Mouse (Mus musculus): ENCODE measurements around the gene Htr3b.
A peak's percentile ranks its signal among the peaks of the same experiment; 100 is the strongest.
"Not testable (repeated sequence)": the region's sequence is repeated elsewhere in the genome, so short reads cannot be mapped to it uniquely, and the experiment has no call there.

Htr3b gene

DNA sequence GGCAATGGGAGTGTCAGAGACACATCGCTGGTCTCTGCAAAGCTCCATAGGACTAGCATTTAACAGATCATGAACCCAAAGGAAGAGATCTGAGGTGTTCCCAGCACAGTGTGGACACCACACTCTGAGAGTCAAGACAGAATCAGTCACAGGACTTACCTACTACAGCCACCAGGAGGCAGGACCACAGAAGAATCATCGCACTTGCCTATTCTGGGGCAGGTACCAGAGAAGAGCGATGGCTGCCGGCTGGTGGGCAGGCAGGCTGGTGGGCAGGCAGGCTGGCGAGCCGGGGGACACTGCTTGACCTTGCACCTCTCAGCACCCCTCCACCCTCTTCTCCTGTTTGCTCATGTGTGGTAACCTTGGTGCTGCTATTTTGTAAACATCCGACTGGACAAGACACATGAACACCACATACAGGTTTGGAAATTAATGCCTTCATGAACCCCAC is at the start of gene Htr3b:
TSS of gene Htr3b (minus strand) at position 404 of the 454 bp plus-strand sequence.
- DNase-seq (ENCODE audit: low spot score): no peak

DNA sequence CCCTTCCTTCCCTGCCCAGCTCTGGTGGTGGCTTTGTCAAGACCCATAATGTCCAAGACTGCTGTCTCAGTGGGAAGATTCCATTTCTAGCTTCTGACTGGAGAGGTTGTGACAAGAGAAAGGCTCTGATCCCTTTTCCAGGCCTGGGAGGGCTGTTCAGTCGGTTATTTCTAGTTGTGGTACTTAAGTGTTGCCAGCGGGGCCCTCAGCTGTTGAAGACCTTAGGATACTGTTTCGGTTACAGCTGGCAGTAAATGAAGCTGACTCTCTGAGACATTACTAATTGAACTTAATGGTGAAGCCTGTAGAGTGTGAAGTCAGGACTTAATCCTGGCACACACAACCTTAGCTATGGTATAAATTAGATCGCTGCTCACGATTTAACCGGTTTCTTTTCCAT is 34.5 kb upstream of the Htr3b start:
- DNase-seq (ENCODE audit: low spot score): no peak

DNA sequence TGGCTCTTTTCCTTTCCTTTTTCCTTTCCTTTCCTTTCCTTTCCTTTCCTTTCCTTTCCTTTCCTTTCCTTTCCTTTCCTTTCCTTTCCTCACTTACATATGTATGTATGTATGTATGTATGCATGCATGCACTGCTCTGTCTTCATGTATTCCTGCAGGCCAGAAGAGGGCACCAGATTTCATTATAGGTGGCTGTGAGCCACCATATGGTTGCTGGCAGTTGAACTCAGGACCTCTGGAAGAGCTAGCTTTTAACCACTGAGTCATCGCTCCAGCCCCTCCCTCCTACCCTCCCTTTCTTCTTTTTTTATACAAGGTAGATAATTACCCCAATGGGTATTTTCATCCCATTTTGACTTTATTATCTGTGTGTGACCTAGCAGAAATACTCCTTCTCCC is 30.9 kb upstream of the Htr3b start:
- no peak for DNase-seq (ENCODE audit: low spot score)

DNA sequence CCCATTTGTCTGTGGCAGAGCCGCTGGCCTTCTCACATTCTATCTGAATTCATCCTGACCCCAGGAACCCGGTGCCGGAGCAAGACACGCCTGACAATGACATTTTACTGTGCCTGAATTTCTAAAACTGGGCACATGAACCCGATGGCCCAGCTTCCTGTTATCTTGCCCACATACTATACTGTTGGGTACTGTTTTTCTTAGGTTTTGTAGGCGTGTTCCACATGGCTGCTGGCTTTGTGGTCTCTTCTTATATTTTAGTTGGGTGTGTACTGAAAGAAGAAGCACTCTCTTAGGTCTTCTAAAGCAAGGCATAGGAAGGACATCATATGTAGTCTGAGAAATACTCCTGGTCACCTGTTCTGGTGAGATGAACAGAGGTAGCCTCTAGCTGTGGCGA is 30.0 kb upstream of the Htr3b start:
- DNase-seq (ENCODE audit: low spot score): no peak

DNA sequence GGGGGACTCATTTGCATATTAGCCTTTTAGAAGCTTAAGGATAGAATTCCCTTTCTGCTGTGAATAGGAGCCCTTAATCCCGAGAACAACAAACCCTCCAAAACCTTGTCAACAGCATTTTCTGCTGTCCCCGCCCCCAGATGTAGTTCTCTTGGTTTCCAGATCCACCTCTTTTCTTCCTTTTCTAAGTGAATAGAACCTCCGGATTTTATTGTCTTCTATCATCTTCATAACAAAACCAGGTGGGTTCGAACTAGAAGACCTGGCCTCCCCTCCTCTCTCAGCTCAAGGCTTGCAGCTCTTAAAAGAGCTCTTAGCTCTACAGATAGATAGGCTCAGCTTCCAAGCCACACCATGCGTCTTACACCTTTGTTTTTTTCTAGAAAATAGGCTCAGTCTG is 26.9 kb upstream of the Htr3b start:
- DNase-seq (ENCODE audit: low spot score): no peak

DNA sequence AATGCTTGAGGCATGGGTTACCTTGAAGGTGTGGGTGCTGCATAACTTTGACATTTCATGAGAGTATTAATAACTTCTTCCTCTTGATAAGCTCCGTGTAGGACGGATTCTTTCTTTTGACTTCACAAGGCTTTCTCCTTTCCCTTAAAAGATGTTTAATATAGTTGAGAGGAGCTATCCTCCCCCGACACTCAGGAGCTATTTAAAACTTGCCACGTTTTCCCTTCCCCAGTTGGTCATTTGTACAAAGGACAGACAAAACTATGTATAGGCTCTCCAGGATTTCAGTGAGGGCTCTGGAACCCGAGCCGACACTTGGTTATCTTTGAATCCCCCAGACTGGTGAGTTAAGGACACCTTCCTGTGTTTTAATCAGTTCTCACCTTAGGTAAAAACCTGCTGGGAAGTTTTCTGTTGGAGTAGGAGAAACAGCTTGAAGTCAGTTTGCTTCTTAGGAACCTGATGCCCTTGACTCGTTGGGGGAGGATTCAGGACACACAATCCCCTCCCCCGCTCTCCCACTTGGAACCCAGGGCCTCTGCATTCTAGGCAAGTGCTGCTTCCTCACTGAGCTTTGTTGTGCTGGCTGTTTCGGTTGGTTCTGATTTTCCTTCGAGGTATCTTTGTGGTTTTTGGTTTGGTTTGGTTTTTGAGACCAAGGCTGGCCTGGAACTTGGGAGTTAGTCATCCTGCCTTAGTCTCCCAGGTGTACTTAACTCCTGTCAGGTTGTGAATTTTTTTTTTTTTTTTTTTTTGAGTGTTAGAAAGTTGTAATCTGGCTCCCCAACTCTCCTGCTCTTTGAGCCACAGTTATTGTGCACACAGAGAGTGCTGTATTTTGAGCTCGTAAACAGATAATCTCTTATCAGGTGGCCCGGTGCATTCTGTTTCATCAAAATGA is 22.7 kb upstream of the Htr3b start:
- peak; percentile 13 for DNase-seq (ENCODE audit: low spot score)

DNA sequence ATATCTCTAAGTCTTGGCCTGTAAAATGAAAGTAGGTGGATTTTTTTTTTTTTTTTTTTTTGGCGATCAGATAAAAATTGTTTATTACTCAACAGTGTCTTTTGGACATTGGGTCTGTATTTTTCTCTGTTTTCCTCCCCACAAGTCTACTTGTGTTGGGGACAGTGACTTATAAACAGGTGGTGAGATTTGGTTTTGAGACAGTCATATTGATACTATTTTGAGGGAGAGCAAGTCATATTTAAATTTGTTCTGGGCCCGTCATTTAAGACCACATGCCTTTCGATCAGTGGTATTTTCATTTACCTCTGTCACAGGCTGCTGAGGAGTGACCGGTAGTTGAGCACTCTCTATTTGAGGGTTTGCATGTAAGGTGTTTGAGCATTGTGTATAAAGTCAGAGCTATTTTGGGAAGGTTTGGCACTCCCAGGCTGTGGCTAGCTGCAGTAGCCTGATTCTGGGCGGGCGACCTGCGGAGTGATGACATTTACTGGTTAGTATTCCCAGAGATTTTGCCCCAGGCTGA is 21.9 kb upstream of the Htr3b start:
- no peak for DNase-seq (ENCODE audit: low spot score)

DNA sequence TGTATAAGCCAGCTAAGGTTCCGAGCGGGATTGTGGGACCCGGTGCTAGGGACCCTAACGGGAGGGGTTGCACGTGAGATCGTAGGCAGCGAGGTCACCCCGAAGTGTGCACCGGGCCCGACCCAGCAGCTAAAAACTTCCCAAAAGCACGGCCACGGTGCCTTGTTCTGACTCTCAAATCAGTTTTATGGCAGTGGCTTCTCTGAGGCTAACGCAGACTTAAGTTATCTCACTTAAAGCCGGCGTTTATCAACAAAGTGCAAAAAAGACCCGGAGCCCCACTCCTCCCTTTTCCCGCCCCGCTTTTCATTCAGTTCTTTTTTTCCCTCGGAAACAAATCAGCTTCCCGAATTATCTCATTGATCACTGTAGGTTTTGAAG is 20.9 kb upstream of the Htr3b start:
- DNase-seq (ENCODE audit: low spot score): no peak

DNA sequence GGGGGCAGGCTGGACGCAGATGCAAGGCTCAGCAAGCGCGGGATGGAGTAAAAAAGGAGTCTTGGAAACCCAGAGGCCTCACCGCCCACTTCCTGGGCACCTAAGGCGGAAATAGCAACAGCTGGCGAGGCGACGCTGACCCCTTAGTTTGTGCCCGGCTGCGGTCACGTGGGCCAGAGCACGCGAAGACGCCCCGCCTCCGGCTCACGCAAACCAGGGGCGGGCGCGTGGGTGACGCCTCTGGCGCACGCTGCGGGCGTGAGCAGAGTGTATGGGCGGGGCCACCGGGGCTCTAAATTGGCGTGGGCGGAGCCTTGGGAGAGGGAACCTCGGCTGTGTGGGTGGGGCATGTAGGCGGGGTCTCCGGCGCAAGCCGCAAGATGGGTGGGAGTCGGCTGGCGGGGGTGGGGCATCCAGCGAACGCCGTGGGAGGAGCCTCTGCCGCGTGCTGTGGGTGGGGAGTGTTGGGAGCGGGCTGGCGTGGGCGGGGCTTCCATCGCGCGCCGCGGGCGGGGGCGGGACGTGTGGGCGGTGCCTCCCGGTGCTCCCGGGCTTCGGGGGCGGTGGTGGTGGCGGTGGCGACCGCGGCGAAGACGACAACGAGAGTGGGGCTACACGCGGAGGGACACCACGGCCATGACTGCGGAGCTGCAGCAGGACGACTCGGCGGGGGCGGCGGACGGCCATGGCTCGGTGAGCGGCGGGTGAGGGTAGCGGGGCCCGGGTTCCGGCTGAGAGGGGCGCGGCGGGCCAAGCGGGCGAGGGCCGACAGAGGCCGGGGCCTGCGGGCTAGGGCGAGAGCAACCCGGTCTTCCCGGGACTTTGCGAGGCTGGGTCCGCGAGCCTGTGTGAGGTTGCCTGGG is 20.3 kb upstream of the Htr3b start, which contains the start of gene Usp28:
TSS of gene Usp28 (plus strand) at position 531 of the 863 bp plus-strand sequence.
- DNase-seq (ENCODE audit: low spot score): peak; percentile 99

DNA sequence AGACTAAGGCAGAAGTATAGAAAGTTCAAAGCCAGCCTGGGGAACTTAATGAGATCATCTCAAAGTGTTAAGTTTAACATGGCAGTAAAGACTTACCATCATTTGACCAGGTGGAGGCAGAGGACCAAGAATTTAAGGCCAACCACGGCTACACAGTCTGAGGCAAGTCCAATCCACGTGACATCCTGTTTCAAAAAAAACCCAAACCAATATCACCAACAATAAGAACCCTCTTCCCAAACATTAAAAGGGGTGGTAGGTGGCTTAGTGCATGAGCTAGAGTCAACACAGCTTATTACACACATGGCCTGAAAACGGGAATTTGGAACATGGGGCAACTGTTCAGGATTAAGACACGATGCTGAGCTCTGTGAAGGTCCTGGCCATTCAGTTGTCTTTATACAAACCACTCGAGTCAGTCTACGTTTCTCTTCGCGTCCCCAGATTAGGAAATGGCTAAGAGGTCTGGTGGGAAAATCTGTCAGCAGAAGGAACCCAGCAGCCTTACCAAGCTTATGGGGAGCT is 19.6 kb upstream of the Htr3b start:
- no peak for DNase-seq (ENCODE audit: low spot score)

DNA sequence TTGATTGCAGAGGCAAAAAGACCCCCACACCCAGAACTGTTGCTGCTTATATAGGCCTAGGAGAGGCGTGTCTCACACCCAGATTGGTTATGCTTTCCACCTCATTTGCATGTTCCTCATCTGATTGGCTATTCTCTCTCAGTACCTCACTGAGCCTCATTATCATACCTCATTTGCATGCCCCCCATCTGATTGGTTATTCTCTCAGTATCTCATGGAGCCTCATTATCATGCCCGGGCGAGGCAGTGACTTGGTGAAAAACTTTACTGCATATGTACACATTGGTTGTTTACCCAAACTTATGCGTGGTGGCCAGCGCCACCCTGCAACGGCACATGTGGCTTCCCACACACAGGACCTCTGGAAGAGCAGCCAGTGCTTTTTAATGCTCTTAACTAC is 19.0 kb upstream of the Htr3b start:
- not testable (repeated sequence) for DNase-seq (ENCODE audit: low spot score)

DNA sequence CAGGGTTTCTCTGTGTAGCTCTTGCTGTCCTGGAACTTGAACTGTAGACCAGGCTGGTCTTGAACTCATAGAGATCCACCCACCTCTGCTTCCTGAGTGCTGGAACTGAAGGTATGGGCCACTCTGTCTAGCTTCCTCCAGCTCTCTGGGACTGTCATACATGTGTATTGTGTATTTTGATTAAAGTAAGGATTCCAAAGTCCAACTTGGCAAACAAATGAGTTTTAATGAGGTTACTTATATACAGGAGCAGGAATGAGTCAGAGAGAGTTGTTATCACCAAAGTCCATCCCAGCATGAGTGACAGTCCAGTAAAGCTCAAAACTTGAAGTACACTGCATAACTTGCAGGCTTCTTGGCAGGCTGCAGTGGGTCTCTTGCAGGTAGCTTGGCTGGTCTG is 17.0 kb upstream of the Htr3b start:
- no peak for DNase-seq (ENCODE audit: low spot score)

DNA sequence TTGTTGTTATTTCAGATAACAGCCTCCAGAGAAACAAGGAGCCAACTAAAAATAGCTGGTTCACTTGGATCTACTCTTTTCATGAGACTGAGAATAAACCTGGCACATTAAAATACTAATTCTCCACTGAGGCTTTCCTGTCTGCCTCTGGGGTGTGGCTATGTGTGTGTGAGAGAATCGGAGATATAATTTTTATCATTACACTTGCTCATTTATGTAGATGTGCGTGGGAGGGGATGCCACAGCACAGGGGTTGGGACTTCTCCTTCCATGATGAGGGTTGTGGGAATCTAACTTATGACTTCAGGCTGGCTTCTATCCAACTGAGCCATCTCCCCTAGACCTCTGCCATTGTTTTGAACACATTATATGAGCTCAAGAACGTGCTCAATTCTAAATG is 16.0 kb upstream of the Htr3b start:
- no peak for DNase-seq (ENCODE audit: low spot score)

DNA sequence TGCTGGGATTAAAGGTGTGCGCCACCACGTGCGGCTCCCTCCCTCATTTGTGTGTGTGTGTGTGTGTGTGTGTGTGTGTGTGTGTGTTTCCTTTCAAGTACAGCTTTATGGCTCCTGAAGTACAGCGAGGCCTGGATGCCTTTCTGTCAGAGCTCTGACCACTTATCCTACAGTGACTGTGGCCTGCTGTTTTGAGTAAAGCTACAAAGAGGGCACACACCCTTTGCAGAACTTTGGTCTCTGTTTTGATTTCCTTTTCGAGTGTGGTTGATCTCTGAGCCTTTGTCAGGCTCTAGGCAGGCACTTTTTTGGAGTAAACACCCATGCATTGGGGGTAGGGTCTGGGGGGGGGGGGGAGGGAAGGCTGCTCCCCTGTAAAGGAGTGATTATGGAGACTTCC is 15.6 kb upstream of the Htr3b start:
- DNase-seq (ENCODE audit: low spot score): no peak

DNA sequence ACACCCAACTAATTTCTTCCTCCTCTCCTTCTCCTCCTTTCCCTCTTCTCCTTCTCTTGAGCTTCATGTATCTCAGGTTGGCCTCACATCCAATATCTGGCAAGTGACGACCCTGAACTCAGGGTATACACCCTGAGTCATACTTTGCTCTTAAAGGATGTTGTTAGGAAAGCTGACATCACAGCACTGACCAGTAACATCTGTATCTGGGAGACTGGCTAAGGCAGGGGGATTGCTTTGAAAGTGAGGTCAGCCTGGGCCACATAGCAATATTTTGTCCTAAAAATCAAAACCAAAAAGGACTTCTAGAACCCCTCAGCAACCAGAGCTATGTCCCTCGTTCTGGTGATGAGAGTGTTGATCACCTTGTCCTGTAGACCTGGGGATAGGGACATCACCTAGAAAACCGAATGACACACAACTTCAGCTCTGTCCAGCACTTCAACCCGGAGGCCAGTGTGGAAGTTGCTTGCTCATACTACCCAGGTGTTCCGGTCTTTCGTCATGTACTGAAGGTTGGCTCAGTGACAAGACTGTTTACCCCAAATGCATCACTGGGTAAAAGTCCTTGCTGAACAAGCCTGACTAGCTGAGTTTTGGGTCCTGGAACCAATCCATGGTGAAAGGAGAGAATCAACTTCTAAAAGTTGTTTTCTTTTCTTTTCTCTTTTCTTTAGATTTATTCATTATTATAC is 12.0 kb upstream of the Htr3b start:
- DNase-seq (ENCODE audit: low spot score): no peak

DNA sequence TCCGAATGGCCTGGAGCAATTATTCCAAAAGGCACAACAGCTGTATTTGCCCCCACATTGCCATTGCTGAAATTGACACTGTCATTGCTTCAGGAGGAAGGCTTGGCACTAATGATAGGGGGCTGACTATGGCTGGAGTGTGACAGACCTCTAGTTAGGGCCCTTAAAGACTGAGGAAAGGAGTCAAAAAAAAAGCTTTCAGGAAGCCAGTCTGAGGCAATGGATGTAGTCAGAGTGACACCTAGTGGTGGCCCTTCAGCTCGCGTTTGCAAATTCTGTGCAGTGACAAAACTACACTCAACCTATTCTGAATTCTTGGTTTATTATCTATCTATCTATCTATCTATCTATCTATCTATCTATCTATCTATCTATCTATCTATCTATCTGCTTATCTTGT is 7.7 kb upstream of the Htr3b start:
- DNase-seq (ENCODE audit: low spot score): no peak

DNA sequence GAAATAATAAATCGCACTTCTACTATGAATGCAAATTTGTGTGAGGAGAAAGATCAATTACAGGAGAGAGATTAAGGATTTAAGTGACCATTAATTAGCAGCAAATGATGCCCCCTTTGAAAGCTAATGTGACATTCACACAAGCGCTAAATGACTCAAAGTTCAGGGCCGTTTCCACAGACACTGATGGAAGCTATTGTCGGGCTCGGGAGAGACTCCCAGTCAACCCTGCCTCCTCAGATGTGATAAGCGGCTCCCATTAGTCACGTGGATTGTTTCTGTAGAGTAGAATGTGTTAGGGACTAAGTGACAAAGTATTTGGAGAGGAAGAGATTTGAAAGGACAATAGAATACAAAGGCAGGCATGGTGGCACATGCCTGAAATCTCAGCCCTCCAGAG is 2.7 kb downstream of the Htr3b start:
- no peak for DNase-seq (ENCODE audit: low spot score)

DNA sequence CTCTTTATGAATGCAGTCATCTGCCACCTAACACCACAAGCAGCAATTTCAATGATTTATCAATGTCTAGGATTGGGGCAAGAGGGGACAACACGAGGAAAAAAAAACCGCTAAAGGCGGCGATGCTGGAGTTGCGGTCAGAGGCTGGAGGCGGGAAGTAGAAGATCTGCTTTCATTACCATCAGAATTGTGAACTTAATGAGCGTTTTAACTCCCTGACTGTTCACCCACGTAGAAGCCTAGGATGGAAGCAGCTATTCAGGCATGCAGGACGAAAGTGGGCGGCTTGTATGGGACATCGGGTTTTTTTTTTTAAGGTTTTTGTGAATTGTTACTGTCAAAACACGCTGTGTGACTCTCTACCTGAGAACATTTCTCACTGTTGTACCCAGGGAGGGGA is 3.5 kb downstream of the Htr3b start:
- no peak for DNase-seq (ENCODE audit: low spot score)

DNA sequence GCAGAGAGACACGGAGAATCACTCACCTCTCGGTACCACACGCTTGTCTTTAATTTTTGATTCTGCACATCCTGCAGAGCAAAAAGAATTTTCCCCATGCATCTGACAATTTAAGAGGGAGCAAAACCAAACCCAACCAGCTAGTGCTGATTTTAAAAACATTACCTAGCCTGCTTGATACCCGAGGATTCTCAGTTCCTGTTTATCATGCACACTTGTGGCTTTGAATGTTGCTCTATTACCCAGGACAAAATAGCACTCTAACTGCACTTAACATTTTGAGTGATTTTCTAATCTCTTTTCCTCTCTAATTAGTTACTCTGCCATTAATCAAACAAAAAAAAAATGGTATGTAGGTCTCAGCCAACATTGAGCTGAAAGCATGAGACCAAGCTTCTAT is 17.2 kb downstream of the Htr3b start:
- no peak for DNase-seq (ENCODE audit: low spot score)

DNA sequence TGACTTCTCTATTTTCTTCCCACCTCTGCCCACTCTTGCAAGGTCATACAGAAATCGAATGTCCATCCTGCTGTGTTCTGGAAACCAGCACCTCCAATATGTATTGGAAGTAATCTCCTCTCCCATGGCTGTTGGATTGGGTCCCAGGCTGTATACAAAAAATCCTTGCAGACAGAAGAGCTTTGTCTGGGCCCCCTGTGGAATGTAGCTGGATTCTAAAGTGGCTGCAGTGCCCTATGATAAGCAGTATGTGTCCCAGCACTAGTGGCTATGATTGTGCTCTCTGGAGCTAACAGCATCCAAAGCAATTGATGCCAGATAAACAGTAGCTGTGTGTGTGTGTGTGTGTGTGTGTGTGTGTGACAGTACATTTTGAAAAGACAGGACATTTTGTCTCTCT is 22.4 kb downstream of the Htr3b start:
- DNase-seq (ENCODE audit: low spot score): no peak

DNA sequence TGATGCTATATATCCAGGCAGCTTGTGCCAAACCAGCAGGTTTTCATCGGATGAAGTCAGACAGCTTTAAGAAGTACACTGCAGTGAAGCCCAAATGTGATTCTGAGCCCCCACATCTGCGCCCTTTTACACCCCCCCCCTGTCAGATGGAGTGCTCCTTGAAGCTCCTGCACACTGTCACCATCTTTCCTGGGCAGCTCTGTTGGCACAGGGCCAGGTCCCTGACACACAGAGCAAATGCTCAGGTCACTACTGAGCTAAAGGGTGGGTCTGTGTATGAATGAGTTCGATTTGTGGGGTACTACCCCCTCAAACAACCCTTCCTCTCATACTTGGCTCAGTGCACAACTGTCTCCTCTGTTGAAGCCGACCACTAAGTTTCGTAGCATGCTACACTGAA is 35.4 kb downstream of the Htr3b start:
- no peak for DNase-seq (ENCODE audit: low spot score)

DNA sequence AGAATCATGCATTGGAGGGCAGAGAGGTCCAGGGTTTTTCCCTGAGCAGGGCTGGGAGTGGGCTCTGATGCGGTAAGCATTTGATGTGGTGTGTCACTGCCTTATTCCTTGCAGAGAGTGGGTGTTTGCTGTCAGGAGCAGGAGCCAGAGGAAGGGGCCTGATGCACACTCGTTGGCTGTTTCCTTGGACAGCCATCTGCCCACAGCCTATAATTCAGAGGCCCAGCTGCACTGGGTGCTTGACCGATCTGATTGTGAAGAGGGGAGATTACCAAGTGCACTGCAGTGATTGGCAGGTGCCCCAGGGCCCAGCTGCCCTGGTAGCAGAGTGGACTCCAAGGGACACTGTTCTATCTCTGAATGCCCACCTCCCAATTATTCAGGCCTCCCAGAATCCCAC is 36.0 kb downstream of the Htr3b start:
- DNase-seq (ENCODE audit: low spot score): no peak

Data from ovary, adult 18-20 months (tissue).